Mouse (Mus musculus): ENCODE measurements around the gene Lbx2.

Gene Lbx2

GRCm38 (mm10) chr6:83108762-83109668 lies 22.8 kb downstream of the Lbx2 start, which contains the start of gene Mrpl53:
TSS of gene Mrpl53 (plus strand) at chr6:83109040.
- WGBS, result under 1% methylated on average over 76 of the region's 76 CpGs

DNA sequence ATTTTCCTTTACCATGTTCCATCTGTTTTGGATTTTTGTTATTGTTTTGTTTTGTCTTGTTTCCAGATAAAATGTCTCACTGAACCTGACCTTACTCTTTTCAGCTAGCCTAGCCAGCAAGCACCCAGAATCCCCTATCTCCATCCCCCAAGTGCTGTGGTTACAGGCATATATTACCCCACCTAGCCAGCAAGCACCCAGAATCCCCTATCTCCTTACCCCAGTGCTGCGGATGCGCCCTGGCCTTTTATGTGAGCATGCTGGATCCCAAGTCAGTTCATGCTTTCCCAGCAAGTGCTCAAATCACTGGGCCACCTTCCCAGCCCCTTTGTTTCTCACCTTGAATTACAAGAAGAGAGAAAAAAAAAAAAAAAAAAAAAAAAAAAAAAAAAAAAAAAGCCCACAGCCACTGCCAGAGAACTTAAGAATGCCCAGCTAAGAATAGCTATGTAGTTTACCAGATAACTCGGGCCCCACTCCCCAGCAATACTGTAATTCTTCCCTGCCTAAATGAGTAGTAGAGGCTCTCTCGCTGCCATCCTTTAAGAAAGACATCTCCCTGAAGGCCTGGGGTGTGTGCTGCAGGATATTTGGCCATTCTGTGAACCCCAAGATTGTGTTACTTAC lies 25.5 kb downstream of the Lbx2 start:
- 83% methylated on average over 4 of the region's 4 CpGs for WGBS

DNA sequence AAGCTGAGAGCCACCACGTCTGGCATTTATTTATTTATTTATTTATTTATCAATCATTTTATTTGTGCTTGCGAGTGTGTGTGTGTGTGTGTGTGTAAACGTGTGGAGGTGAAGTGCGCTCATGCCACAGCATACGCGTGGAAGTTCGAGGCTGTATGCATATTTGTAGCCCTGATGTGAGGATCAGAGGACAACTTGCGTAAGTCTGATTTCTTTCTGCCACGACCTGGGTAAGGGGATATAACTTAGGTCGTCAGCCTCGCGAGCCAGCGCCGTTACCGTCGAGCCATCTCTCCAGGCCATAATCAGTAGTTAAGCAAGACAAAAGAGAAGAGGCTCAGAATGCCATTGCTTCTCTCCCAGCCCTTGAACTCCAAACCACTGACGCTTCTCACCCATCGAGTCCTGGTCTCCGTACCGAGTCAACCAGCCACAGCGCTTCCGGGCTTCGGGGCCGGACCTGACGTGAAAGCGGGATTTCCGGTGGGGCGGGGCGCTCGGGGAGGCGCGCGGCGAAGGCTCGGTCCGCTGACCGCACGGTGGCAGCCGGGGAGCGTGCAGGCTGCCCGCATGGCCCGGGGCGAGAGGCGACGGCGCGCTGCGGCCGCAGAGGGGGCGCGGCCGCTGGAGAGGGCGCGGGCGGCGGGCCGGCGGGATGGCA lies 29.0 kb downstream of the Lbx2 start, which contains the start of gene Mogs:
Gene Mogs (plus strand): TSS at position 486 of the 661 bp plus-strand sequence.
- WGBS, result under 1% methylated on average over 58 of the region's 58 CpGs

DNA sequence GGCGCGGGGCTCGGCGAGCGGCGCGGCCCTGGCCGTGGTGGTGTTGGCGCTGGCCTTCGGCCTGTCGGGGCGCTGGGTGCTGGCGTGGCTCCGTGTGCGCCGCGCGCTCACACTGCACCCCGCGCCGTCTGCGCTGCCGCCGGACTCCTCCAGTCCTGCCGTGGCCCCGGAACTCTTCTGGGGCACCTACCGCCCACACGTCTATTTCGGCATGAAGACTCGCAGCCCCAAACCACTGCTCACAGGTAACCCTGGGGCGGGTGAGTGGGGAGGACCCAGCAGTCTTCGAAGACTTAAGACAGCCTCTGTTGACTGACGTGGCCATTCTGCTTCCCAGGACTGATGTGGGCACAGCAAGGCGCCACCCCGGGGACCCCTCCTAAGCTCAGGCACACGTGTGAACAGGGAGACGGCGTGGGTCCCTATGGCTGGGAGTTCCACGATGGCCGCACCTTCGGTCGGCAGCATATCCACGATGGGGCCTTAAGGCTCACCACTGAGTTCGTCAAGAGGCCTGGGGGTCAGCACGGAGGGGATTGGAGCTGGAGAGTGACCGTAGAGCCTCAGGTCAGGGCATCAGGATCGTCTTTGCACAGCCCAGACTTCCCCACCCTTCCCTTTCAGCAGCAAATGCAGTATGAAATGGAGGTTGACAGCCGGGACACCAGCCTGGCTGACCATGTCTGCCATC lies 29.7 kb downstream of the Lbx2 start:
- 2% methylated on average over 48 of the region's 48 CpGs for WGBS

GRCm38 (mm10) chr6:83116373-83117164 lies 30.4 kb downstream of the Lbx2 start:
- 72% methylated on average over 11 of the region's 11 CpGs for WGBS

- WGBS, result 83% methylated on average over 4 of the region's 4 CpGs
These were observed 30.9 kb downstream of the Lbx2 start for GRCm38 (mm10) chr6:83117165-83117438.

DNA sequence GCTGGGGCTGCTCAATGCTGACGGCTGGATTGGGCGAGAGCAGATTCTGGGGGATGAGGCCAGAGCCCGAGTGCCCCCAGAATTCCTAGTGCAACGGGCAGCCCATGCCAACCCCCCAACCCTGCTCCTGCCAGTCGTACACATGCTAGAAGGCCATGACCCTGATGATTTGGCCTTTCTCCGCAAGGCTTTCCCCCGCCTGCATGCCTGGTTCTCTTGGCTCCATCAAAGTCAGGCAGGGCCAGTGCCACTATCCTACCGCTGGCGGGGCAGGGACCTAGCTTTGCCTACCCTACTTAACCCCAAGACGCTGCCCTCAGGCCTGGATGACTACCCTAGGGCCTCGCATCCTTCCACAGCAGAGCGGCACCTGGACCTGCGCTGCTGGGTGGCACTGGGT lies 31.4 kb downstream of the Lbx2 start:
- 92% methylated on average over 13 of the region's 13 CpGs for WGBS

DNA sequence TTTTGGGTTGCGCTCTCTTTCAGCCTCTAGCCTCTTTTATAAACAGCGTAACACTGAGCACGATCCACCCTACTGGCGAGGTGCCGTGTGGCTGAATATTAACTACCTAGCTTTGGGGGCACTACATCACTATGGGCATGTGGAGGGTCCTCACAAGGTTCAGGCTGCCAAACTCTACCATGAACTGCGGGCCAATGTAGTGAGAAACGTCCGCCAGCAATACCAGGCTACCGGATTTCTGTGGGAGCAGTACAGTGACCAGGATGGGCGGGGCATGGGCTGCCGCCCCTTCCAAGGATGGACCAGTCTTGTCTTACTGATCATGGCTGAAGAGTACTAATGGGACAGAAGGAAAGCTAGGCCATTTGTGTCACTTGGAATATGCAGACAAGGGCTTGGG lies 32.2 kb downstream of the Lbx2 start:
- 73% methylated on average over 11 of the region's 11 CpGs for WGBS

DNA sequence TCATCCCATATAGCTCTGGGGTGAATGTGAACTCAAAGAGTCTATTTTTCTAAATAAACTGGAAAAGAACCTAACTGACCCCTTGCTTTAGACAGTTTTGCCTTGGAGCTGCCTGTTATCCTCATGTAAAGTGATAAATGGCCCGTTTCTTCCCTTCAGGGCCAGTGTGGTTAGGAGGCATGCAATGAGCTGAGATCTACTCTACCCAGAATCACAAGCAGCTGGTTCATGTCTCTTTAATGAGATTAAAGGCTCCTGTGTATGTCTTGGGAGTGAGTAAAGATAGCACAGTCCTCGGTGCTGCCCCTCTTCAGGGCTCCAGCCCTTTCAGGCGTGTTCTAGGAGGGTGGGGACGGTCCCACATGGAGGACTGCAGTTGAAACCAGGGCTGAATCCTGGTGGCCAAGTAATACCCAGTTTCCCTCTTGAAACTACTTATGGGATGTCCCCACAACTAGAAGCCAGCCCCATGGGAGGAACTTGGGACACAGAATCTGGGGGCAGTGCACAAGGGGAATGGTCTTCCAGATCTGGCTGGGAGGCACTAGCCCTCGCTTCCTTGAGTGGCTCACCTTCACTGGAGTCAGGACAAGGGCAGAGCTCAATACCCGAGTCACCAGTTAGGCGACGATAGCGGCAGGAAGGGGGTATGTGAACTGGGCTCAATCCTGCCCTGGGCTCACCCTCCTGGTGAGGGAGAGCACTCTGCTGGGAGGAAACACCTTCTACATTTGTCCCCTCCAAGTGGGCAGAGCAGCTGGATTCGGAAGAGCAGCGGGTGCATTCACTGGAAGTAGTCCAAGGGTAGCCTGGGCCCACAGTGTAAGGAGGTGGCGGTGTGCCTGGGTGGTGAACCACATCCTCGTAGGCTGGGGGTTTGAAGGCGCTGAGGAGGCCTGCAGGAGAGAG lies 32.9 kb downstream of the Lbx2 start:
- 69% methylated on average over 14 of the region's 14 CpGs for WGBS

GRCm38 (mm10) chr6:83119734-83120051 lies 33.5 kb downstream of the Lbx2 start:
- 71% methylated on average over 7 of the region's 7 CpGs for WGBS

- WGBS, result under 1% methylated on average over 38 of the region's 38 CpGs
These were observed 35.0 kb downstream of the Lbx2 start, which contains the start of gene Wbp1 for GRCm38 (mm10) chr6:83120930-83121862. TSS of gene Wbp1 (minus strand) at chr6:83121559.

DNA sequence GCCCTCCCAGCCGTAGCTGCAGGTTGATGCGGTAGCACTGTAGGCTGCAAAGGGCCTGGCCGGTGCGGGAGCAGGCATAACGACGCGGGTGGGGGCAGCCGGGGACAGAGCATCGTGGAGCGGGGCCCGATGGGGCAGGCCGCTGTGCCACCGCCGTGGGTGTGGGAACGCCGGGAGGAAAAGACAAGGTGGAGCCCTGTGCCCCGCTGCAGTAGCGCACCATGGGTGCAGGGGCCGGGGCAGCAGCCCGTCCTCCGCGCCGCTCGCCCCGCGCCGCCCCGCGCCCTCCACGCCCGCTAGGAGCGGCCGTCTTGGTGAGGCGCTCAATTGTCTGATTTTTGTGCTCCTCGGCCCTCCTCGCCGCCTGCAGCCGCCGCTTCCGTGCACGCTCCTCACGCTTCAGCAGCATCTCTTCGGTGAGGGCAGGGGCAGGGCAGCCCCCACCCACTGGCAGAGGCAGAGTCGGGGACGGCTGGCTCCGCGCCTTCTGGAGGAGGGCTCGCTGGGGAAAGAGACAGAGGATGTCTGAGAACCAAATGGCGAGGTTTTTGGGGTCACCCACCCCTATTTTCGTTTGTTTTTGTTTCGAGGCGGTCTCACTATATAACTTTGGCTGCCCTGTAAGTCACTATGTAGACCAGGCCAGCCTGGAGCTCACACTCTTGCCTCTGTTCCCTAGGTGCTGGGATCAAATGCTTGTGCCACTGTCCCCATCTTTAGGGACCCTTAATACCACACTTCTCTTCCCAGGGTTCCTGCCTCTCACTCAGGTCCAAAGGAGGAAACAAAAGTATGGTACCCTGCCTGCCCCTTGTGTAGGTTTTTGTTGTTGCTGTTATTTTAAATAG lies 35.9 kb downstream of the Lbx2 start:
- WGBS, result 2% methylated on average over 52 of the region's 52 CpGs

- 85% methylated on average over 5 of the region's 5 CpGs for WGBS
These were observed 36.8 kb downstream of the Lbx2 start for GRCm38 (mm10) chr6:83122961-83123360.

- WGBS, result under 1% methylated on average over 30 of the region's 30 CpGs
These were observed 38.7 kb downstream of the Lbx2 start for GRCm38 (mm10) chr6:83124851-83125312.

- WGBS, result 13% methylated on average over 5 of the region's 5 CpGs
These were observed 39.2 kb downstream of the Lbx2 start, which contains the start of gene Ino80b for GRCm38 (mm10) chr6:83125331-83125730. TSS of gene Ino80b (minus strand) at chr6:83125431.

DNA sequence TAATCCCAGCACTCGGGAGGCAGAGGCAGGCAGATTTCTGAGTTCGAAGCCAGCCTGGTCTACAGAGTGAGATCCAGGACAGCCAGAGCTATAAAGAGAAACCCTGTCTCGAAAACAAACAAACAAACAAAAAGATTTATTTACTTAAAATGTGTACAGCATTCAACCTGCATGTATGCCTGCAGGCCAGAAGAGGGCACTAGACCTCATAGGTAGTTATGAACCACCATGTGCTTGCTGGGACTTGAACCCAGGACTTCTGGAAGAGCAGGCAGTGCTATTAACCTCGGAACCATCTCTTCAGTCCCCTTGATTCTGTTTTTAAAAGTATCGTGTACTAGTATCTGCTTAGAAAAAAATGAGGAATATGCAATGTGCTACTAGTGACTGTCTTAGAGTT lies 41.3 kb downstream of the Lbx2 start:
- 94% methylated on average over 5 of the region's 5 CpGs for WGBS

- WGBS, result 70% methylated on average over 6 of the region's 6 CpGs
These were observed 45.4 kb downstream of the Lbx2 start for GRCm38 (mm10) chr6:83131469-83132034.
